Mouse (Mus musculus) telencephalon, adult 2 months (tissue): Measurements from ENCODE around the gene Pax6.

Source experiments
- DNase-seq: peaks from one replicate; pipeline ENCODE4 v3.0.0-alpha.2; 2011; ENCODE audit warnings: low read depth, low spot score

The Pax6 gene

DNA sequence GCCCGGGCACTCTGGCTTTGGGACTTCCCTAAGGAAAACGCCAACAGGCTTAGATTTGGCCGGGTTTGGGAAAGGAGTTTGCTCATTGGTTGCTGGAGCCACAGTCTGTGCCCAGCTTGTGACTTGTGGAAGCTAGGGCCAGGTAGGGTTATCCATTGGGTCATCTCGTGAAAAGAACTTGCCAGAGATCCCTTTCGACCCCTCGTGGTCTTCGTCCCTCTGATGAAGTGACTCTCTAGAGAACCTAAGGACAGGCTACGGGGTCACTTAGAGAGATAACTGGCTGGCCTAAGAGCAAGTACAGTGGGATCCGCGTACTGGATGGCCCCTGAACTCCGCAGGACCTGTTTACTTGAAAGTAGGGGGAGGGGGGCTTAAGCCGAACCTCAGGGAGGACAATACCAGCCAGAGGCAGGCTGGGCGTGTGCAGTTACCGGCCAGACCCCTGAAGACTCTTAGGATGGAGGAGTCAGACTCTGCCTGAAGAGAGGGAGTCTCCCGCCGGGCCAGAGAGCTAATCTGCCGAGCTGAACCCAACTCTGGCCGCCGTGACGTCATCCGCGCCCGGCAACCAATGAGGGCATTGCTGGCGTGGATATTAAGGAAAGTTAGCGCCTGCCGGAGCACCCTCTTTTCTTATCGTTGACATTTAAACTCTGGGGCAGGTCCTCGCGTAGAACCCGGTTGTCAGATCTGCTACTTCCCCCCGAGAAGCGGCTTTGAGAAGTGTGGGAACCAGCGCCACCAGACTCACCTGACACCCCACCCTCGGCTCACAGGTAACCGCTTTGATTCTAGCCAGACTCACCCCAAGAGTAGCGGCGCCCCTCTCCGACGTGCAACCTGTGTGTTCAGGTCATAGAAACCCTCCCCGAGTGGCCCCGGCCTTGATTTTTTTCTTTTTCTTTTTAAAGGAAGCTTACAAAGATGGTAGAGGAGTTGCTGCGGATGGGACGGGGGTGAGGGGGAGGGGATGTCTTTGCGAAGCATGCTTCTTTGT lies at the start of gene Pax6:
Gene Pax6, plus strand, starts transcription at position 630 of the 1,000 bp plus-strand sequence.
- no peak for DNase-seq

- no peak for DNase-seq
These were observed 19.8 kb upstream of the Pax6 start for GRCm38 (mm10) chr2:105648933-105649332.

GRCm38 (mm10) chr2:105656456-105656855 lies 12.2 kb upstream of the Pax6 start:
- no peak for DNase-seq

- DNase-seq, result no peak
These were observed 9.3 kb upstream of the Pax6 start for GRCm38 (mm10) chr2:105659350-105659749.

DNA sequence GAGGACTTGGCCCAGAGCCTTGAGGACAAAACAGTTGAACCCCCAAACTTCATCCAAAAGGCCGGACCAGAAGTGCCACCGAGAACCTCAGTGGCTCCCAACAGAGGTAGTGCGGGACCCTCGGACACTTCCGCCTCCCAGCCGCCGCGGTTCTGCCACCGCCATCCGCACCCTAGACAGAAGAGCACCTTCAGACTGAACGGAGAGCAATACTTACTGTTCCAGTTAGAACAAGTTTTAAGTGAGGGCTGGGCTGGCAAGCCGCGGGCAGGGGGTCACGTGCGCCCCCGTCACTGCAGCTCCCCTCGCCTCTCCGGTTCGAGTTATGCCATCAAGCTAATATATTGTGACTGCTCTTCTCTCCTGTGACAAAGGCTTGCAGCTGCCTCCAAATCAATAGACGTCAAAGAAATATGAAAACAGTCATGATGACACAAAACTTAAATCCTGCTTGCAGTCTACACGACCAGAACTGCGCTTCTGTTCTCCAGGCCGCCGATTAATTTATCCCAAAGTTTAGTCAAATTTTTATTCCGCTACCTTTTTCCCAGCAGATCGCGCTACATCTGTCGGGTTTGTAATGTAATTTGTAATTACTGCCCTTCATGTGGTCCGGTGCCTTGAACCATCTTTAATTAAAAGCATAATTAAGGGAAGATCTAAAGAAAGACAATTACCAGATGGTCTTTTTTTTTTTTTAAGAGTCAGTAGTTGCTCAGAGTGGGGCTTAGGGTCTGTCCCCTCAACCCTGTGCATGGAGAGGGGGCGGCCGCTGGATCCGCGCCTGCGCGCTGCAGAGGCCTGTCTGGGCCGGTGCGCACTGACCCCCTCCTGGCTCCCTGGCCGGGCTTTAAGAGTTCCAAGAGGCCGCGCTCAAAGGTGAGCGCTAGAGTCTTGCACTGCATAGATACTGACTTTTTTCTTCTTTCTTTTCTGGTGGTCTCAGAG lies 8.5 kb upstream of the Pax6 start:
- DNase-seq, result no peak

DNA sequence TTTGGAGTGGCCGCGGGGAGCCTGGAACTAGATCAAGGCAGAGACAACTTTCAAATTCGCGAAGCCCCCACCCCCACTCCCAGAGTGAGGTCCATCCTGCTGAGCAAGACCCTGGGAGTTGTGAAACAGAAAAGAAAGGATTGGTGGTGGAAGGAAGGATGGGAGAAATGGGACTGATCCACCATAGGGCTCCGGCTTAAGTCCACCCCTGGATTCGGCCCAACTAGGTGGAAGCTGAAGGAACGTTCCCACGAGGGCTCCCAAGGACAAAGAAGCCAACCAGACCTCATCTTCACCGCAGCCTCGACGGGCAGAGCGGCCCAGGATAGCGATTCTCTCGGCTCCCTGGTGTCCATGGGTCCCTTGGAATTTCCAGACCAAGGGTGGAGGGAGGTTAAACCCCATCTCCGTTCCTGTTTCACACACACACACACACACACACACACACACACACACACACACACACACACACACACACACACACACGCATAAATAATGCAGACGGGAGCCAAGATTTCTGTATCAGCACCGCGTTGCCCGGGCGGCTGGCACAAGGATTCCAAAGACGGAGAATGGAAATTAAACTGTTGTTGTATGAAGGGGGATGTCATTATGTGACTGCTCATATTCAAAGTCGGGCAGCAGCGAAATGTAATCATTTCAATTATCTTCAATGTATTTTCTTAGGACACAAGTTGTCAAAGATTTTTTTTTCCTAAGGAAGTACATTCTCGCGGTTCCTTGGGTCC lies 7.7 kb upstream of the Pax6 start:
- no peak for DNase-seq

- no peak for DNase-seq
These were observed 7.1 kb upstream of the Pax6 start for GRCm38 (mm10) chr2:105661623-105662066.

DNA sequence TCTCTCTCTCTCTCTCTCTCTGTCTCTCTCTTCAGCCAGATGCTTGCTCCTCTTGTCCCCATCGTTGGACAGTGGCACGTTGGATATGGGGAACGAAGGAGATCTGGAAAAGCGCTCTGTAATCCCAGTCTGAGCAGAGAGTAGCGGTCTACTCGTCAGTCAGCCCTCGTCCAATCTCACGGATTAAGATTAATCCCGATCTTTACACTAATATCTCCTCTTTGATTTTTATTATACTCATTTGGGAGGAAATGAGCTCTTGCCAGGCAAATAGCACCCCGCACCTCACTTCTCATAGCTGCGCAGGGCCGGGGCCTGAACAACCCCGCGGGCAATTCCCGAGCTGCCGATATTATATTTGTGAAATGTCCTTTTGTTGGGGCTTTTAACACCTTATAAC lies 6.6 kb upstream of the Pax6 start:
- DNase-seq, result no peak

DNA sequence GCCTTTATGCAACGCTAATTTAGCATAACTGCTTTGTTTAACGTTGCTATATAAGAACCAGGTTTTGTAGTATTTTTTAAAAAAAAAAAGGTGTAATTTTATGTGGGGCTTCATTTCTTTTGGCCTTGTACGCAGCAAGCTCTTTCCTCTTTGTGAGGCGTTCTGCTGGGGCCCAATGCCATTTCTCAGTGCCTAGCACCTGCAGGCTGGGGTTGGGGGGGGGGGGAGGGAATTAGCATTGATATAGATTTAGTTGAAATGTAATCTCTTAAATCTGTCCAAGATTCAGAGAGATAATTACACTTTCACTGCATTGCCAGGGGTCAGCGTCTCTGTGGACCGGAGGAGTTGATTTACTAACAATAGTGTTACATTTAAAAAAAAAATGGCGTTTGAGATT lies 6.1 kb upstream of the Pax6 start:
- no peak for DNase-seq

DNA sequence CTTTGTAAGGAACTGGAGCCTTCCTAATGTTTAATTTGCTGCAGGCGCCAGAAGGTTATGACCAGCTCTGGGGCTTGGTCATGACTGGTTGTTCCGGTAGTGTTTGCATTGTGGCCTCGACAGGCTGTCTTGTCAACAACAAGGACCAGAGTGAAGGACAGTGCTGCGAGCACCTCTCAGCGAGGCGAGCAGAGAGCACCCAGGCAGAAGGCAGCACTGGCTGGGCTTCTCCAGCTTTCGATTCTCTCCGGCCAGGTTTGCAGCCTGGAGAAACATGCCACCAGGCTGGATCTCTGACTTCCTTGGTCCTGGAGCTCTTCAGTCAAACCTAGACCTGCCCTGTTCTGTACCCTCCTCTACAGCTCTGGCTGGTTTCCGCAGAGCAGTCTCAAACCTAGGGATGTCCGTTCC lies 5.6 kb upstream of the Pax6 start:
- DNase-seq, result no peak

- no peak for DNase-seq
These were observed 3.7 kb upstream of the Pax6 start for GRCm38 (mm10) chr2:105664996-105665395.

- DNase-seq, result no peak
These were observed 3.0 kb upstream of the Pax6 start for GRCm38 (mm10) chr2:105665491-105666250.

DNA sequence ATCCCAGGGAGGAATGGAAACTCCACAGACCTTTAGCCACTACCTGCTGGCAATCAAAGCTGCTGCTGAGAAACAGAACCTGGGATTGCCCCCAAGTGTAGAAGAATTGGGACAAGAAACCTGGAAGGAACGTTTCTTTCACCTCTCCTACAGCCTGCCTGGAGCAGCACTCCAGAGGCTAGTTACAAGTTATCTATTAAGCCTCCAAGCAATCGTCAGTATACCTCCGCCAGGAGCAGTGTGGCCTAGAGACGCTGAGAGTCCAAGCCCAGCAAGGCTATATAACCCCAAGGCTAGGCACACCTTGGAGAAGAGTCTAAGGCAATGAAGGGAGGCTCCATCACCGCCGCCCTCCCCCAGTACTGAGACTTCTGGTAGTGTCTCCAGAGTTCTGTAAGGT lies 2.4 kb upstream of the Pax6 start:
- DNase-seq, result no peak

DNA sequence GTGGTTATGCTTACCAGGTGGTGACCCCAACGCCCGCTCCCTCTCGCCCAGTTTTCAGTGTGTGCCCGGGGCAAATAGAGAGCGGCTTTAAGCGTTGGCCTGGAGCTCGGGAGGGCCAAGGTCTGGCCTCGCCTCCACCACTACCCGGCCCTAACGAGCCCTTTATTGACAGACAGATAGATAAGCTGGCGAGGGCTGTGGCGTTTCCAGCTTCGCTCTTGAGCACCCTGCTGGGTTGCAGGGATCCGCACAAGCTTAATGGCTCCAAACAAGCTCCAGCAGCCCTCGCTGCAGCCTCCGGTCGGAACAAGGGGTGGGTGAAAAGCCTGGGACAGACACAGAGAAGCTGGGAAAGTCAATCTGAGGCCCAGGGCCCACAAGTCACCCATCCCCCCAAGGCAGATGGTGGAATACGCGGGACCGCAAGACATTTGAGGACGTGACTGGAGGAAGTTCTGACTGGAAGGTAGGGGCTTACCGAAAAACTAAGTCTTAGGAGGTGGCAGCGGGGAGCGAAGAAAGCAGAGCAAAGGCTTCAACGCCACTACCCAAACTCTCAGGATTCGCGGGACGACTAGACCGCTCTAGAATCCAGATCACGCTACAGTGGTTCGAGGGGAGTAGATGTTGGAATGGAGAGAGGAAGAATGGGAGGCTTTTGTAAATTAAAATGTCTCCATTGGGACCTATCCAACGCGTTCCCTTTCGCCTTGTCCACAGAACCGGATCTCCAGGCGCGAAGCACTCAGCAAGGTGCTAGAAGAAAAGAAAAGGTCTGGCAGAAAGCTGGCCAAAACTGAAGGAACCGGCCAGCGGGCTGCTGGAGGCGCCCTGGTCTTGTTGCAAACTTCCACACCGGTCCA lies 1.7 kb upstream of the Pax6 start:
- DNase-seq, result no peak

GRCm38 (mm10) chr2:105667626-105667950 lies 1.1 kb upstream of the Pax6 start:
- DNase-seq, result no peak

DNA sequence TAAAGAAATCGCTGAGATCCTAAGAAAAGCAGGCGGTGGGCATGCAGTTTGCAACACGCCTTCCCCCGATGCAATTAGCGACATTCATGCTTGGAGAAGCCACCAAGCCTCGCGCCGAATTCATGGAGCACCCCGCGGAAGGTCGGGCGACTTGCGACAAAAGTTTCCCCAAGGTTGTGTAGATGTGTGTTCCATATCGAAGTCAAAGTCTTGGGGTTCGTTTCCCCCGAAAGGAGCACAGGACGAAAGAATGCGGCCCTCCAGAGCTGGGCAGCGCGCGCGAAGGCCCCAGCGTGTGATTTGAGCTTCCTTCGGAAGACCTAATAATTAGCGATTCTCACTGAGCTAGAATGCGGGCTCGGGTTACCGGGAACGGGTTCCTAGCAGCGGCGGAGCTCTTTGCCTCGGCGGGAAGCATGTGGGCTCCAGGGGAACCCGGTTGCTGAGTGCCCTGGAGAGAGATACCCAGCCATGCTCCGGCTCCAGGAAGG lies 716 bp downstream of the Pax6 start:
- DNase-seq, result no peak

- DNase-seq, result no peak
These were observed 1.4 kb downstream of the Pax6 start for GRCm38 (mm10) chr2:105669881-105670730.

- DNase-seq, result no peak
These were observed 2.0 kb downstream of the Pax6 start for GRCm38 (mm10) chr2:105670731-105671095.
